Mouse (Mus musculus) common myeloid progenitor, adult 5-6 weeks (primary cell): Measurements from ENCODE around the gene Tgm5. TPM values are rescaled to one million over a fixed set of nuclear protein-coding genes. Genes with fewer than 3 reads are reported as not detected.
"Not testable (repeated sequence)": the region's sequence is repeated elsewhere in the genome, so short reads cannot be mapped to it uniquely, and the experiment has no call there.

Source experiments
- ATAC-seq: replicated peaks from 2 replicates; pipeline ENCODE4 v1.8.0; 2016; ENCODE audit warnings: low read depth, mild to moderate bottlenecking, moderate TSS enrichment, inconsistent platforms; ENCODE audit not compliant: poor library complexity, severe bottlenecking
- total RNA-seq: library from RNA; stranded (forward); fragments of 200-1000, 187-1606 nt; gene quantifications from 2 replicates; pipeline ENCODE4 v1.2.3, GENCODE M21; 2017

The Tgm5 gene
- not detected in 2 replicates for total RNA-seq

DNA sequence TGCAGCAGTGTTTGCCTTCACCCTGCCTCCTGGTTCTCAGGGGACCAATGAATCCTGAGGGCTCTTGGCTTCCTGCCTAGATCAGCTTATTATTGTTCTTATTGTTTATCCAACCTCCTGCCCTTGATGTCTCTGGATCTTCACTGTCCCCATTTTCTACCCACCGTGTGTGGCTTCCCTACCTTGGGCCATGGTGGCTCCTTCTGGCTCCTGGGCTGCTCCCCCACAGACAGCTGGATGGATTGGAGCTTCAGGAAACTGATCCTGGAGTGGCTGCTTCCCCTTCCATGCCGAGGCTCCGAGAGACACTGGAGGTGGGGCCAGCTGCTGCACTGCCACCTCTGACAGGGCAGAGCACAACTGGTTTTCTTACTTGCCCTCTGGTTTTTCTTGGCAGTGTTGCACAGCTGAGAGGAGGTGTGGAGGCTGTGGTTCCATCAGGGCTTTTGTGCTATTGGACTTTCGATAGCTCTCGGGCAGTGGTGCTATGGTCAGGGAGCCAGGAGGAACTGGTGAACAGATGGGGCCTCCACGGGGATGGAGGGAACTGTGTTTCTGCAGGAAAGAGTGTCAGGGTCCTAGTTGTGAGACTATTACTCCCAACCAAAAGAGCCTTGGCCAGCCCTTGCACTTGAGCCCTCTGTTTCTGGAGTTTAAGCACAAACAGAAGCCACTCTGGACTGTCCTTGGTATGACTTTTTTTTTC, at the start of gene Tgm5:
TSS of gene Tgm5 (minus strand) at position 362 of the 706 bp plus-strand sequence.
- ATAC-seq, result no peak

DNA sequence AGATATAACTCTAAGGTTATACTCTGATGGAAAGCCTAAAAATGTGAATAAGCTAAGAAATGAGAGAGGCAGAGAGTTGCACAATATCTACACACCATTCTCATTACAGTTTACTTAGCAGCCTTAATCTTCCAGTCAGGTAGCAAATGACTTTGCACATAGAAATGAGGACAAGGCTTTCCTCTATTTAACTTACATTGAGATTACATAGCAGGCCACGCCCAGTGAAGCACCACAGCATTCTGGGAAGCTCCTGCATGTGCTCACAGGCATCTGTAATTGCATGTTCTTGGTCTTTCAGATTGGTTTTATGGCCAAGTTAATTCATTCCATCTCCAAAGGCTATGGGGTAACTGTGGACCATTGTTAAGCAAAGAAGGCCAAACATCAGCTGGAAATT, 47.2 kb upstream of the Tgm5 start:
- no peak for ATAC-seq

DNA sequence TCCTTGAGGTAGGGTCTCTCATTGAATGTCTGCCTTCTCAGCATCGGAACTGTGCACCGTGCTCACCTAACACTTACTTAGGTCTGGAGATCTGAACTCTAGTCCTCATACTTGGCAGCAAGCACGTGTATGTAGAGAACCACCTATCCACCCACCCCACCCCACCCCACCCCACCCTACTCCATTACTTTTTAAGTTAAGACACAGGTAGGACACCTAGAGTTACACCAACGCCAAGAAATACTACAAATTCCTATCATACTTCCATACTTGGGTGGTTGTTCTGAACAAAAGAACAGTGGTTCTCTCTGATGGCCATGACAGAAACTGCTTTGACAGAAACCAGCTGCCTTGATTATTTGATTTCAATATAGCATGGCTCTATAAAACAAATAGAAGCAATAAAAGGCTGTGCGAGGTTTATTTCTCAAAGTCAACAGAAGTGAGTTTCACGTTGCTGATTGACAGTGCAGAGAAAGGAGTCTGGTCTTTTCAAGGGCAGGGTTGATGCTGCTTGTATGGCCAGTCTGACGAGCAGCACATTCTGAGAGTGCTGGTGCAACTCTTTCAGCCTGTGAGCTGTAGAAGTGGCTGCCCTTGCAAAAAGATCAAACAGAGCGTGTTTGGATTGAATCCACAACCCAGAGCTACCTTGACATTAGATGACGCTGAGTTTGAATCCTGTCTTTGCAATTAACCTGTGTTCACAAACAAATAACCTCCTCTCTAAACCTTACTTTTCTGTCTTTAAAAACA, 43.4 kb upstream of the Tgm5 start:
- ATAC-seq, result no peak

DNA sequence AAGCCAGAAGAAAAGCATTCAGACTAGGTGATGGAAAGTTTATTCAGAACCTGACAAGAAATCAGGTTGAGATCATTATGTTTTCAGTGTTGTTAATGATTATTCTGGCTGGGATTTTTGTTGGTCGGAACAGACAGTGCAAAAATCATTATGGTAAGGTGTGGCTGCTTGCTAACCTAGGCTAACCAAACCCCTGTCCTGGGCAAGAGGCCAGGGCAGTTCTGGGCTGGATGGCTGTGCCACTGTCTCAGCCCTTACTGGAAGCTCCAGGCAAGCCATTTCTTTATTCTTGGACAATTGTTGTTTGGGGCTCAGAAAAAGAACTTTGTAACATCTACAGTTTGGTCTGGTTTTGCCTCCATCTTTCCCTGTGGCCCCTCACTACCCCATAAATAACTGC, 41.9 kb upstream of the Tgm5 start:
- no peak for ATAC-seq

DNA sequence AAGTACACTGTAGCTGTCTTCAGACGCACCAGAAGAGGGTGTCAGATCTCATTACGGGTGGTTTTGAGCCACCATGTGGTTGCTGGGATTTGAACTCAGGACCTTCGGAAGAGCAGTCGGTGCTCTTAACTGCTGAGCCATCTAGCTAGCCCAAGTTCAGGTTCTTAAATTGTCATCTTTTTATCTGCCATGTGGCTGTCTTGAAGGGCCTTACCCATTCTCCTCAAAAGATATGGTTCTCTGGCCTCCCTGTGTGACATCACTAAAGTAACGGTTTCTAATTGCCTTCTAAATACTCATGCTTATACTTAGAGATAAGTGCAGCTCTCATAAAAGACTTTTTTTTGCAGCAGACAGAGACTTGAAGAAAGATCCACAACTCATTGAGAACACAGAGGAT, 40.7 kb upstream of the Tgm5 start:
- not testable (repeated sequence) for ATAC-seq

DNA sequence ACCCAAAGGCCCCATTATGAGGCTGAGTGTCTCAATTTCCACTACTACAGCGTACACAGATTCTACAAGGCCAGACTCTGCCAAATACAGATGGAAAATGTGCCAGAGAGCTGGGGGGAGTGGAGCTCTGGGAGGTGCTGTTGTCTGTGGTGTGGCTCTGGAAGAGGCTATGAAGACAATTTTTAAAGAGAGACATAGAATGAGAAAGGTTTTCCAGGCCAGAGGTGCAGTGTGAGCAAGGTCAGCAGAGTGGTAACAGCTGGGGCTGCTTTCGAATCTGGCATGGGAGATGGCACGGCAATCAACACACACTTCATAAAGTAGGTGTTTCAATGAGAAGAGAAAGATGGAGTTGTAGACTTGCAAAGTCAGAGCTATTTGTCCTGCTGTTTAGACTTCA, 33.6 kb upstream of the Tgm5 start:
- ATAC-seq, result no peak

DNA sequence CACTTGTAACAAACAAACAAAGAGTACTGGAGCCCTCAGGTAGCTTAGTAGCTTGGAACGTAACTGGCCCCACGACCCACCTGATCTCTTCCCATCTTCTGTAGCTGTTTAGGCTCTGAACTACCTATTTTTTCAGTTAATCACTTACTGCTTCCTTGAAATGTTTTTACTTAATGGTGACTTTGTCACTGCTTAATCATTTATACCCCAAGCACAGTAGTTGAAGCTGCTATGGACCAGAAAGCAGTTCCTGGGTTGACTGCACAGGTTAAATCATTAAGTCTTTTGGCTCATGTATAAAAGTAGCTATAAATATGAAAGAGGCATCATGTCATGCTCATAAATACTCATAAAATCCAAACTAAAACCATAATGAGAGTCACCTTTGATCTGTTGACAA, 29.8 kb upstream of the Tgm5 start:
- no peak for ATAC-seq

DNA sequence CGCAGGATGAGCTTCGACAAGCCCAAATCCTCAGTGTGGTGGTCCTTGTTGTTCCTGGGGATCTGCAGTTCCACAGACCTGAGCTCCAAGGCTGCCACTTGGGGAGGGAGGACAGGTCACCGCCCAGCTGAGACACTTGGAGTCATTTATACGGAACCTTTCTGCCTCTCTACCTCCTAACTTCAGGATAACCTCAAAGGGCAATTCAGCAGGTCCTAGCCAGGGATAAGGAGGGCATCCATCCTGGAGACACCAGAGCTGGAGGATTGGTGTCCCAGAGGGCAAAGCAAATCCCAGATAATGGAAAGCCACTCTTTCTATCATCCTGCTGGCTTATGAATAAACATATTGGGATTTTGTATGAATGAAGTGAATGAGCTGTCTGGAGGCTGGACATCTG, 24.1 kb upstream of the Tgm5 start, which contains the start of gene Tgm7:
TSS of gene Tgm7 (minus strand) at position 101 of the 400 bp plus-strand sequence.
- no peak for ATAC-seq

DNA sequence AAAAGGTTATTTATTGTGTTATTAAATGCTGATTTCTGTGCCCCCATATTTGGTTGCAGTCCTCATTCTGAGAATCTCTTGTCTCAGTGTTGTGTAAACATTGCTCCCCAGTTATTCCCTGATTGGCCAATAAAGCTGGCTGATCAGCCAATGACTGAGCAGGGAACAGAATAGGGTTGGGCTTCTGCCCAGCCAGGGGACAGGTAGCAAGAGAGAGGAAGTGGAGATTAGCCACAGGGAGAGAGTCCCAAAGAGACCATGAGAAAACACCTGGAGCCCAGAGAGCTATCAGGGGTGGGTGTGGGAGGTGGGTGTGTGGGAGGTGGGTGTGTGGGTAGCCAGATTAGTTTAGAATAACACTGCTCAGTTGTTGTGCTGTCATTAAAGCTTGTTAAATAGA, 20.3 kb upstream of the Tgm5 start:
- ATAC-seq, result no peak

DNA sequence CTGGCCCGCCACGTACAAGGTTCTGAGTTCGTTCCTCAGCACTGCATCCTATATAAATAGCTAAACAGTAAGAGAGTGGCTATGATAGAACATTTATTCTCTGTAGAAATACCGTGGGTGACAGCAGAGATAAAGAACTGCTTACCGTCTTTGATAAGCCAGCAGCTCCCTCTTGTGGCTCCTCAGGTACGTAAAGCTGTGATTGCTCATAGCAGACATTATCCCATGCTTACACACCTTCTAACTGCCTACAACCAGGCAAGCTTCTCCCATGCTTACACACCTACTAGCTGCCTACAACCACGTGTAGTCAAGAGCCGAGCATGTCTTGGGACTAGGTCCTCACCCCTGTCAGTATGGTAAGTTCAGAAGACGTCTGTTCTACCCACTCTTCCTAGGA, 16.4 kb upstream of the Tgm5 start:
- ATAC-seq, result peak; percentile 90

DNA sequence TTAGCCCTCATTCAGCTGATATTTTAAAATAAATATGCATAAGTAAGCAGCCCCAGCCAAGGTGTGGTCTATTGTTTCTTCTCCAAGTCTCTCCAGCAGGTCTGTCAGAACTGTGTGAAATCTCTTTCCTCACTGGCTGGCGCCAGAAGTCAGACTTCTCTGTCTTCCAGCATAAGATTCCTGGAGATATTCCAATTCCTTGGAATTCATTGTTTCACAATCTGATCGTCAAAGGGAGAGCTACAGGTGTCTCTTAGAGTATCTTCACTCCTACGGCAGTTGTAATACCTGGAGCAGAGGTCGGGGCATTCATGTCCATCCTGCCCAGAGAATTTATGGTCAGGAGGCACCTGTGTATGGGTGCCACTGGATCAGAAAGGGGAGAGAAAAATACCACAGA, 4.1 kb upstream of the Tgm5 start:
- no peak for ATAC-seq

DNA sequence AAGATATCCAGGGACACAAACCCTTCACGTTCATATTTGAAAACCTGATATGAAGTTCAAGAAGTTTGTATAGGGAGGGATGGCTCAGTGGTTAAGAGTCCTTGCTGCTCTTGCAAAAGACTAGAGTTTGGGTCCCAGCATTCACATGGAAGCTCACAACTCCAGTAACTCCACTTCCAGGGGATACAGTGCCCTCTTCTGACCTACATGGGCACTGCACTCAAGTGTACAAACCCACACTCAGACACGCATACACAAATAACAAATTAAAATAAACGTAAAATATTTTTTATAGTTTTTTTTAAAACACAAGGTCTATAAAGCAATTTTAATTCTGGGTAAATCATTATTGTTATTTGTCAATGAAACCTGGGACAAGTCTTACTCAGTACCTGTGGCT, 2.9 kb upstream of the Tgm5 start:
- no peak for ATAC-seq

DNA sequence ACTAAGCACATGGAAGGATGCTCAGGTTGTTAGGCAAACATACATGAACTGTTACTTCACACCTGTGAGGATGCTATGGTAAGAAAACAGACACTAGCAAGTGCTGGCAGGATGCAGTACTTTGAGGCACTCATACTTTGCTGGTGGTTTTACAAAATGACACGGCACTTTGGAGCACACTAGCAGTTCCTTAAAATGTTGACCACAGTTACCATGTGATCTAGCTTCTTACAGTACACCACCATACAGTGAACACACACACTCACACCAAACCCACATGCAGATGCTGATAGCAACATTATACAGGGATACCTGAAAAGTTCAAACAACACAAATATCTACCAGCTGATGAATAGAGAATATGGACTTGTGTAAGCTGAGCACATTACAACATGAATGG, 3.0 kb downstream of the Tgm5 start:
- peak; percentile 98 for ATAC-seq

DNA sequence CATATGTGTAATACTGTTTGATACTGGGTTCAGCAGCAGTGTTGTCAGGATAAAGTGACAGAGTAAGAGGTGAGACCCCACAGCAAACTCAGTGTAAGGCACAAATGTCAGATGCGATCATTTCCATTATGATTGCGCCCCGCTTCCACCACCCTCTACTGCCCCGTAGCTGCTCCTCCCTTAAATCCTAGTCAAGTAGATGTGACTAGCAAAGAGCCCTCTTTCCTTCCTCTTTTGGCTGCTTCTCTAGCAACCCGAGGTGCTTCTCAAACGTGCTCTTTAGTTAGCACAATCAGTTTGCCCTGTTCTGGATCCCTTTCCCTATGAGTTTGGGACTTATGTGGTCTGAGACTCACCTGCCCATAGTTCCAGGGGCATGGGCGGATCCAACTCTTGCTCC, 10.9 kb downstream of the Tgm5 start:
- ATAC-seq, result peak; percentile 66

DNA sequence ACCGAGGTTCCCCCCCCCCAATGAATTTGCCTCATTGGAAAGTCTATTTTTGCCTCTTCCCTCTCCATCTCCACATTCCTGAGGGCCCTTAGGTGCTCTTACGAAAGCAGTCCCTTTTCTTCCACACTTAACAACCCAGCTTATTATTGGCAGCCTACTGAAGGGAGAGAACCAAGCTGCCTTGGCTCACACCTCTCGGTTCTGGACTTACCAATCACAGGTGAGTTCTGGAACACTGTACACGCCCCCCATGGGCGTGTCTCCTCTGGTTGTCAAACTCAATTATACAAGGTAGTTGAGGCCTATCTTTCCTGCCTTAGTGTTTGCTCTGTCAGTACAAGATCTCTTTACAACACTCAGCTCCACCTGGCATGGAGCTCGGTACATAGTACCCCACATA, 13.8 kb downstream of the Tgm5 start:
- no peak for ATAC-seq

DNA sequence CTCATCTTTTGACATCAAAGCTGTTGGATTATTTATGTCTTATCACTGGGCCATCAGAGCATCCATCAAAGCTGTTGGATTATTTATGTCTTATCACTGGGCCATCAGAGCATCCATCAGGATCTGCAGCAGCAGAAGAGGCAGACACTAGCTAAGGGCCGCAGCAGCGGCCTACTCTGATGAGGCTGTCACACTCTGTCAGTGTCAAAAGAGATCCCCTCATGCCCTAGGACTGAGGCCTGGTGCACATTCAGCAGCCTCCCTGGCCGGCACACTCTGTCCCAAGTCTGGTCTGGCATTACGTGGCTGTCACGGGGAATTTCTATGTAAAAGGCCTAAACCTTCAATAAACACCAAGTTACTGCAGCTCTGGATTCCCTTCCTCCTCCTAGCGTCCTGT, 16.1 kb downstream of the Tgm5 start:
- ATAC-seq, result no peak

DNA sequence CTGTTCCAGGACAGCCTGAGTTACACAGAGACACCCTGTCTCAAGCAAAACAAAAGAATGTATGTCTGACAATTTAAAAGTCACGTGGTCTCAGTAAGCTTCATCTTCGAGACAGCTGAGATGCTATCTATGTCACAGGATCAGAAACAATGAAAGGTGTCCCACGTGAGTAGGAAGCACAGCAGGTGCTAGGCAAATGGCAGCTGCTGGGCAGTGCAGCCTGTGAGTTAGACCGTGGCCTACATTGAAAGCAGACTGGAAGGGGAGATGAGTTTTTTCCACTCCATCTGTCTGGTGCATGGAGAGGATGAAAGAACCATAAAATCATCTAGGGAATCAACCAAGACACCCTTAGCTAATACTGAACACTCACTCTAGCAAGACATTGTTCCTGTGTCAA, 18.5 kb downstream of the Tgm5 start:
- ATAC-seq, result no peak

DNA sequence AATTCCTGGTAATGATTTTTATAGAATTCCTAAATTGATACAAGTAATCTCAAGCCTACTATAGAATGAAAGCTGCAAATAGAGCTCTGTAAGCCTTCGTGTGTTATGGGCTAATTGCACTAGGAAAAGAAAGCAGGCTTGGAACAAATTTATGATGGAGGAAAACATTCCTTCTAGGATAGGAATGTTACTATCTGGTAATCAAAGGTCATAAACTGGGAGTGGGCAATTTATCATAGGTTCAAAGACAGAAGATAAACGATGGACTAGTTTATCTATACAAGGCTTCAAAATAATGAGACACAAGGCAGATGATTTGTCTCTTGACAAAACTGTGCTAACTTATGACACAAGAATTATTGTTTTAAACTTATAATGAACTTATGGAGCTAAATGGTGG, 24.3 kb downstream of the Tgm5 start:
- no peak for ATAC-seq

DNA sequence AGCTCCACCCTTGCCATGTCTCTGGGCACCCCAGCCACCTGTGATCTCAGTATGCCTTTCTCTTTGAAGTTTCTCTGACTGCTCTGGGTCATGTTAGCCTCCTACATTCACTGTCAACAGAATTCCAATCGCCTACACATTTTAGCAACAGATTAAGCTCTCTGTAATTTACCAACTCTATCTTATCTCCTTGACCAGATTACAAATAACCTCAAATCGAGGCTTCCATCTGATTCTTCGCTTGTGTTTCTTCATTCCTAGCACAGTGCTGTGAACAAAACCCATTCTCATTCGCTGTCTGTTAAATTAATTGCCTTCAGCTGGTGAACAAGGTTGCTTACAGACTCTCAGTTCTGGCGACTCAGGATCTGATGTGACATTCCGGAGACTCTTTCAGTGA, 27.6 kb downstream of the Tgm5 start:
- no peak for ATAC-seq

DNA sequence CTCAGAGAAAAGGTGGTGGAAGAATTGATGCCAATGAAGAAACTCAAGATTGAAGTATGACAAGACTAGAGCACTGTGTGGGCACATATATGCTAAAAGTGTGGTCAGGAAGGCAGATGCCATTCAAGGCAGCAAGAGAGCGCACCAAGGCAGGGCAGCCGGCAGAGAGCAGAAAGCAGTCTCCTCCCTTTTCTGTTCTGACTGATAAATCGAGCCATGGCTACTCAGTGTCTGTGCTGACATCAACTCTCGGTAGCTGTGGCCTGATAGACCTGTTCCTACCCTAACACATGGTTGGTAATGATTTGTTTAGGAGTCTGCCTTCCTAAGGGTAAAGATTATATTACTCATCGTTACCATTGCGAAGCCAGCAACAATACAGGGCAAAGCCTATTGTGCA, 29.7 kb downstream of the Tgm5 start:
- 0 out of 2 replicates have a peak, but pooled peaks have one; percentile 11 for ATAC-seq

DNA sequence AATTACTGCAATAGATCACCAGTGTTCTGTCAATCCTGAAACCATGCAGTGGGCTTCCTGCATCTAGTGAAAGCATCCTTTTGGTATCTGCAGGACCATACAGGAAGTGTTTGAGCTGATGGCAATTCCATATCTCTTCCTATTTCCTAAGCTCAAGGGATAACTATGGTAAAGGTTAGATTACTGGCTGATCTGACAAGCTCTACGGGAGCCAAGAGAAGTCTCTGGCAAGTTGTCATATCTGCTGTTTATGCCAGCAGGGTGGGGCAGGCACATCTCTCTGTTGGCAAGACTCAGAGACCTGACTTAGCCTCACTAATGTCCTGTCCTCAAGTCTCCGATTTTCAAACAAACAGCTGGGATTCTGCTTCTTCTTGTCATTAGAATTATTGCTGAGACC, 31.6 kb downstream of the Tgm5 start:
- no peak for ATAC-seq

DNA sequence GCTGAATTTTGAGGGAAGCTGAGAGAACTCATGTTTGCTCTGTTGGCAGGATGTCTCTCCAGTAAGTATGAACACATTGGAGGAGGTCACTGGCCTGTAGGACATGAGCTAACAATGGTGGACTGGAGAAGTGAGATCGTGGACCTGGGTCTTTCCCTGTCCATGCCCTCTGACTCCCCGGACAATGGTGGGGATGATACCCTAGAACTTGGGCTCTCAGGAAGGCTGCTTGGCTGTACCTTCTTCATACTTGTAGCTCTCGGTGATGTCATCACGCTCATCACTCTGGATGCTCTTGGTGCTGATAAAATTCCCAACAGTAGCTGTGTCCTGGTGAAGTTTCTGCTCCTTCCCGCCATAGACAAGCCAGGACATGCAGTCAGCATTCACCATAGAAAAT, 33.5 kb downstream of the Tgm5 start:
- no peak for ATAC-seq
